In genomic region chrX:36082917-36083316, GRCm38 (mm10) we compare ENCODE assay signal across 11 mouse cellular contexts. TPM values are rescaled to one million over a fixed set of nuclear protein-coding genes. Genes with fewer than 3 reads are reported as not detected.
DNase-seq lines count a peak whose midpoint lies in the region; ATAC-seq and TF ChIP-seq lines count a peak whose summit lies in the region.
"Had no signal": no experiment of that assay in that cellular context is flagged by ENCODE, and none has a peak within 500 bp of the region (broad histone marks: within the 10 kb centered on the region; RNA-seq: fewer than 3 reads in every experiment).

No protein-coding gene starts in this region.

- ATAC-seq in common myeloid progenitor, adult 5-6 weeks (replicated peaks; ENCODE audit: low read depth, poor library complexity, severe bottlenecking): peak; percentile 98
- ATAC-seq in lung, embryonic 14.5 days (ENCODE audit: insufficient read depth): peak; percentile 52; the same call in 1 of the 2 replicates
- ATAC-seq in megakaryocyte-erythroid progenitor cell, adult 5-6 weeks (replicated peaks; ENCODE audit: low FRiP score, low TSS enrichment, poor library complexity, severe bottlenecking): no peak

- H3K27me3 ChIP-seq in heart, embryonic 10.5 days (ENCODE audit: insufficient read depth, poor library complexity, severe bottlenecking): no peaks in the 10 kb centered on the region
- no peaks in the 10 kb centered on the region for H3K27me3 ChIP-seq in lung, embryonic 14.5 days (ENCODE audit: insufficient read depth, low read length)

- H3K27ac ChIP-seq in heart, embryonic 10.5 days: no peak overlapping the region
- no peak overlapping the region for H3K27ac ChIP-seq in lung, embryonic 14.5 days (ENCODE audit: low read depth)
- H3K27ac ChIP-seq: heart, adult 2 months had no signal

- WGBS in heart, embryonic 10.5 days: 81% methylated on average over 1 of the region's 1 CpGs
- 70% methylated on average over 1 of the region's 1 CpGs for WGBS in lung, embryonic 14.5 days

- intact Hi-C loops in left cerebral cortex, postnatal 4 days (cut with DNase I): no loop called here

- no peak overlapping the region for H3K9ac ChIP-seq in lung, embryonic 14.5 days

- H3K4me2 ChIP-seq in lung, embryonic 14.5 days: no peak overlapping the region

- H3K36me3 ChIP-seq in heart, embryonic 10.5 days: no peaks in the 10 kb centered on the region
- H3K36me3 ChIP-seq in lung, embryonic 14.5 days (ENCODE audit: insufficient read depth): no peaks in the 10 kb centered on the region

- no peak for TF ChIP-seq CTCF in lung, embryonic 14.5 days (IDR thresholded peaks at IDR 0.05; ENCODE audit: low read depth)

- no peaks in the 10 kb centered on the region for H3K9me3 ChIP-seq in heart, embryonic 10.5 days
- no peaks in the 10 kb centered on the region for H3K9me3 ChIP-seq in lung, embryonic 14.5 days (ENCODE audit: low read depth, low read length)
- H3K9me3 ChIP-seq: megakaryocyte, embryonic 14.5 days had no signal

- no peak overlapping the region for H3K4me3 ChIP-seq in heart, embryonic 10.5 days
- H3K4me3 ChIP-seq in lung, embryonic 14.5 days (ENCODE audit: low read depth, low read length): no peak overlapping the region
- H3K4me3 ChIP-seq: heart, adult 2 months; megakaryocyte, embryonic 14.5 days had no signal

- DNase-seq in heart, adult 11 months: peak; percentile 96
- no peak for DNase-seq in heart, embryonic 10.5 days (ENCODE audit: low spot score)
- peak; percentile 10 to 21 for DNase-seq in B cell, adult 2 months
- DNase-seq in lung, embryonic 14.5 days: peak; percentile 5
- DNase-seq in cerebellum, adult 9-10 months: no peak
- DNase-seq in left cerebral cortex, postnatal 4 days: no peak
- DNase-seq: embryo, embryonic 11 days had no signal

- H3K4me1 ChIP-seq in heart, embryonic 10.5 days: no peaks in the 10 kb centered on the region
- H3K4me1 ChIP-seq in lung, embryonic 14.5 days (ENCODE audit: insufficient read depth): no peaks in the 10 kb centered on the region

RNA-seq across cellular contexts. Expression of gene Il13ra1, which starts 29.0 kb away (rescaled TPM):
- polyA plus RNA-seq in heart, embryonic 10.5 days (2016; fragmentation: Nextera tagmentation; extraction: Ambion mirVana): 9.3 and 13.9 TPM in 2 replicates
- total RNA-seq in common myeloid progenitor, adult 5-6 weeks (2017): 0.23 TPM in 1 of 2 replicates, not detected in the other
- polyA plus RNA-seq in lung, embryonic 14.5 days (2014; fragmentation: Nextera tagmentation; extraction: Ambion mirVana): 30.6 and 35.3 TPM in 2 replicates
- not detected in 2 replicates for total RNA-seq in megakaryocyte-erythroid progenitor cell, adult 5-6 weeks (2014; fragmentation: Nextera tagmentation)
- total RNA-seq in megakaryocyte-erythroid progenitor cell, adult 5-6 weeks (2017): not detected in 2 replicates
- 1 to 10 TPM; 4.1 to 4.9 TPM for total RNA-seq in left cerebral cortex, postnatal 4 days (2021)

Comparison
In these comparisons a context has a peak if more than half of its experiments do, and no peak if none do; other contexts are left out.
1. DNase-seq: peak in heart, adult 11 months (single experiment), B cell, adult 2 months (2 of 2) and lung, embryonic 14.5 days (single experiment); none in heart, embryonic 10.5 days (single experiment), cerebellum, adult 9-10 months (single experiment) and left cerebral cortex, postnatal 4 days (single experiment).